ENCODE assay signal across 16 mouse cellular contexts in genomic region chr13:17843336-17843735, GRCm38 (mm10).
"Had no signal": no experiment of that assay in that cellular context is flagged by ENCODE, and none has a peak within 500 bp of the region (broad histone marks: within the 10 kb centered on the region; RNA-seq: fewer than 3 reads in every experiment).

No protein-coding gene starts in this region.

- H3K9ac ChIP-seq: lung, embryonic 15.5 days; midbrain, embryonic 12.5 days; midbrain, embryonic 15.5 days; neural tube, embryonic 12.5 days; stomach, embryonic 15.5 days had no signal

- H3K27ac ChIP-seq: lung, embryonic 15.5 days; macrophage; midbrain, embryonic 12.5 days; midbrain, embryonic 15.5 days; neural tube, embryonic 12.5 days; stomach, embryonic 15.5 days; stomach, postnatal 0 days had no signal

- H3K9me3 ChIP-seq: lung, embryonic 15.5 days; midbrain, embryonic 12.5 days; midbrain, embryonic 15.5 days; neural tube, embryonic 12.5 days; stomach, embryonic 15.5 days had no signal

- H3K27me3 ChIP-seq: lung, embryonic 15.5 days; midbrain, embryonic 12.5 days; midbrain, embryonic 15.5 days; neural tube, embryonic 12.5 days; stomach, embryonic 15.5 days had no signal

- H3K36me3 ChIP-seq: lung, embryonic 15.5 days; midbrain, embryonic 12.5 days; midbrain, embryonic 15.5 days; neural tube, embryonic 12.5 days; stomach, embryonic 15.5 days had no signal

- DNase-seq: lung, adult 2 months; lung, postnatal 14 days; lung, postnatal 36 days; right cerebral cortex, postnatal 14 days; thymus, adult 2 months; thymus, postnatal 25 days; thymus, postnatal 4 days had no signal

- ATAC-seq: lung, postnatal 0 days; midbrain, embryonic 15.5 days had no signal

- H3K4me1 ChIP-seq: midbrain, embryonic 12.5 days; midbrain, embryonic 15.5 days; neural tube, embryonic 12.5 days; stomach, embryonic 15.5 days had no signal

- H3K4me2 ChIP-seq: lung, embryonic 15.5 days; midbrain, embryonic 12.5 days; midbrain, embryonic 15.5 days; neural tube, embryonic 12.5 days; stomach, embryonic 15.5 days had no signal

- H3K4me3 ChIP-seq: lung, embryonic 15.5 days; megakaryocyte, embryonic 14.5 days; midbrain, embryonic 12.5 days; midbrain, embryonic 15.5 days; neural tube, embryonic 12.5 days; stomach, embryonic 15.5 days had no signal
